Mouse (Mus musculus) forebrain, embryonic 14.5 days (tissue): ENCODE data around the gene Maml3. TPM values are rescaled to one million over a fixed set of nuclear protein-coding genes. Genes with fewer than 3 reads are reported as not detected.

Experiments used
- ATAC-seq: fragments of 200-750 bp; cut with Nextera tagmentation; 2 replicates; pipeline ENCODE4 v1.8.0; 2017; ENCODE audit warnings: mild to moderate bottlenecking, moderate library complexity
- DNase-seq: peaks from one replicate; pipeline ENCODE4 v3.0.0-alpha.2; 2015; ENCODE audit warnings: low spot score
- H3K27ac ChIP-seq: fragments of 300-500 bp; sonication (generic); 2 replicates; pipeline ENCODE4 v1.5.1; 2014; ENCODE audit warnings: low read depth, mild to moderate bottlenecking, control low read depth, low read length, moderate library complexity
- H3K27me3 ChIP-seq: fragments of 300-500 bp; sonication (generic); replicated peaks from 2 replicates; pipeline ENCODE4 v1.6.1; 2014; ENCODE audit warnings: low read length, control low read depth, mixed read lengths; ENCODE audit not compliant: control insufficient read depth, insufficient read depth
- H3K36me3 ChIP-seq: fragments of 300-500 bp; sonication (generic); 2 replicates; pipeline ENCODE4 v1.6.1; 2014; ENCODE audit warnings: low read length, control low read depth; ENCODE audit not compliant: control insufficient read depth, insufficient read depth
- H3K4me1 ChIP-seq: fragments of 300-500 bp; sonication (generic); 2 replicates; pipeline ENCODE4 v1.6.1; 2014; ENCODE audit warnings: antibody characterized with exemption, low read length, control low read depth; ENCODE audit not compliant: control insufficient read depth, insufficient read depth
- H3K4me2 ChIP-seq: fragments of 300-500 bp; sonication (generic); 2 replicates; pipeline ENCODE4 v1.6.1; 2014; ENCODE audit warnings: mild to moderate bottlenecking, control low read depth, low read length
- H3K4me3 ChIP-seq: fragments of 300-500 bp; sonication (generic); 2 replicates; pipeline ENCODE4 v1.5.1; 2014; ENCODE audit warnings: low read depth, low read length, control low read depth
- H3K9ac ChIP-seq: fragments of 300-500 bp; sonication (generic); 2 replicates; pipeline ENCODE4 v1.6.1; 2014; ENCODE audit warnings: mild to moderate bottlenecking, low read length, control low read depth, moderate library complexity
- H3K9me3 ChIP-seq: fragments of 300-500 bp; sonication (generic); replicated peaks from 2 replicates; pipeline ENCODE4 v1.6.1; 2016; ENCODE audit warnings: low read length, control low read depth, mixed read lengths; ENCODE audit not compliant: control insufficient read depth
- WGBS: fragments of 180-500 bp; shearing (Covaris S2); extraction: QIAGEN DNeasy Blood & Tissue Kit; methylation state at CpG from one replicate; pipeline ENCODE4 v1.1.7; 2014; 5-methylcytosine and 5-hydroxymethylcytosine counted together
- polyA plus RNA-seq: library from polyadenylated mRNA; unstranded; fragments of >200 nt; fragmentation: Nextera tagmentation; extraction: Ambion mirVana; gene quantifications from 2 replicates; pipeline ENCODE4 v1.2.1, GENCODE M21; 2014

The Maml3 gene
- polyA plus RNA-seq, 1 experiment from 2014 or later: 4.2 TPM

DNA sequence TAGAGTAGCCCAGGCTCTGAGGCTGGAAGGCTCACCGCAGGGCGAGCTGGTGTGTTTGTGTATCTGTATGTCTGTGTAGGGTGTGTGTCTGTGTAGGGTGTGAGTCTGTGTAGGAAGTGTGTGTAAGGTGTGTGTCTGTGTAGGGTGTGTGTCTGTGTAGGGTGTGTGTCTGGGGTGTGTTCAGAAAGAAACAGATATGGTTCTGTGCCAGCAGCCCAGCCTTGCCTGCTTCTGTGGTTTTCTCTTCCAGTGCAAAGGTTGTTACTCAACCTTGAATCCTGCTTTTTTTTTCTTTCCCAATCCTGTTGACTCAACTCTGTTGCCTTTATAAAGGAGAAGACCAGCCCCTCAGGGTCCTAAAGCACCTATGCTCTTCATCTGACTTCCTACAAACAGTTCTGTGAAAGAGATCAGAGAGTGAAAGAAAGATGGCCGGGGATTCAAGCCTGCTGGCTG, 444.0 kb downstream of the Maml3 start:
- WGBS: 78% methylated on average over 3 of the region's 3 CpGs
- Histone ChIP-seq H3K4me3 (no peak overlapping the region), H3K4me2 (no peak overlapping the region), H3K27ac (no peak overlapping the region), H3K27me3 (no peaks in the 10 kb centered on the region), H3K9me3 (no peaks in the 10 kb centered on the region), H3K36me3 (no peaks in the 10 kb centered on the region), H3K9ac (no peak overlapping the region), H3K4me1 (no peaks in the 10 kb centered on the region)
- DNase-seq: no peak
- ATAC-seq: no peak

DNA sequence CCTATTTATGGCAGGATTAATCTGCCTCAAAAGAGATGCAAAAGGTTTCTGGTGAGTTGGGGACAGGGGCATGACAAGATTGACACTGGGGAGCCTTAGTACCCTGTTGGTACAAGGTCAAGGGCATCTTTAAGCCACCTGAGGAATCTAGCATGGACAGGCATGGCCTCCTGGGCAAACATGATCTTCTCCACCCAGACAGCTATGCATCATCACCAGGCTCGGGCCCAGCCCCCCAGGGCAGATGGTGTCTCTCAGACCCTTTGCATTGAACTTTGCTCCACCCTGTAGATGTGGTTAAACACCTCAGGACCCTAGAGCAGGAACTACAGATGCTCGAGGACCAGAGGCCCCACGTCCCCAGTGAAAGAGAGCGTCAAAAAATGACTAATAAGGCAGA, 444.8 kb downstream of the Maml3 start, which contains the start of gene Mgst2:
TSS of gene Mgst2 (plus strand) at position 301 of the 400 bp plus-strand sequence.
- Histone ChIP-seq H3K36me3 (no peaks in the 10 kb centered on the region), H3K4me3 (no peak within 1 kb of the TSS), H3K9ac (no peak within 1 kb of the TSS), H3K4me2 (no peak within 1 kb of the TSS), H3K4me1 (no peaks in the 10 kb centered on the region), H3K27ac (no peak within 1 kb of the TSS), H3K9me3 (no peaks in the 10 kb centered on the region), H3K27me3 (no peaks in the 10 kb centered on the region)
- no peak for DNase-seq
- ATAC-seq: no peak
- WGBS: 78% methylated on average over 4 of the region's 4 CpGs

DNA sequence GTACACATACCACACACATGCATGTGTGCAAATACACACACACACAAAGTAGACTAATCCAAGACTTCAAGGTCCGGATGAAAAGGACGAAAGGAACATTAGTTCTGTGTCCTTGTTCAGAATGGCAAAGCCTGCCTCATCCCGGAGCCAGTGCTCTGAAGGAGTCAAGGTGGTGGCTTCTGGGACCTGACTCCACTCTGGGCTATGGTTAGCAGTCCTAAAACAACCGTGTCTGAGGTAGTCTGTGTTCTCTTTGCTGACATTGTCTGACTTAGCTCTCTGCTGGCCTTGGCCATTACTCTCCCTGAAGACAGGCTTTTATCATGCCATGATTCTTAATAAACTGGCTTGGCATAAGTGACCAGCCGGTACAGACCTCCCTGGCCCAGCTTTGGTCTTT, 445.5 kb downstream of the Maml3 start:
- H3K4me3 ChIP-seq: no peak overlapping the region
- H3K36me3 ChIP-seq: no peaks in the 10 kb centered on the region
- no peaks in the 10 kb centered on the region for H3K4me1 ChIP-seq
- no peak overlapping the region for H3K4me2 ChIP-seq
- H3K9ac ChIP-seq: no peak overlapping the region
- DNase-seq: no peak
- no peaks in the 10 kb centered on the region for H3K9me3 ChIP-seq
- no peak overlapping the region for H3K27ac ChIP-seq
- ATAC-seq: no peak
- no peaks in the 10 kb centered on the region for H3K27me3 ChIP-seq
- 88% methylated on average over 5 of the region's 5 CpGs for WGBS

- ATAC-seq: no peak
- H3K4me2 ChIP-seq: no peak overlapping the region
- no peaks in the 10 kb centered on the region for H3K36me3 ChIP-seq
- H3K9me3 ChIP-seq: no peaks in the 10 kb centered on the region
- DNase-seq: no peak
- 85% methylated on average over 6 of the region's 6 CpGs for WGBS
- no peak overlapping the region for H3K4me3 ChIP-seq
- no peaks in the 10 kb centered on the region; the same call in 1 of the 2 replicates for H3K4me1 ChIP-seq
- no peak overlapping the region for H3K9ac ChIP-seq
- H3K27ac ChIP-seq: no peak overlapping the region
- H3K27me3 ChIP-seq: no peaks in the 10 kb centered on the region
These were observed 450.4 kb downstream of the Maml3 start for GRCm38 (mm10) chr3:51654303-51655055.

DNA sequence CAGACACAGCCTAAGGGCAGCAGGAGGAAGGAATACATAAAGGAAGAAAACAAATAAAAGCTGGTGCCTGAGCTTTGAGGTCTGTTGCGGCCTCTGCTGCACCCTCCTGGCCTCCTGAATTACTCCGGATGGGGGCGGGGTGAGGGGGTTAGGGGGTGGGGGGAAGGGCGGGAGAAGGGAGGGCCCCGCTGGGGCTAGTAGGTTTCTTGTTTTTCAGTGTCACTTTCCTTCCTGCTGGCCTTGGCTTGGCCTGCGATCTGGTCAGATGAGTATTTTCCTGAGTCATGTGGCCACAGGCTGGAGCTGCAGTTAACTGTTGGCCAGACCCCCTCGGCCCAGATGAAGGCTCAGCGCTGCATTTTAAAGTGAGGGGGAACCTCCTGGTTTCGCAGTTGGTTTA, 452.2 kb downstream of the Maml3 start:
- H3K4me2 ChIP-seq: peak overlapping the region; percentile 25
- DNase-seq: peak; percentile 31
- ATAC-seq: peak; percentile 35
- no peak overlapping the region for H3K27ac ChIP-seq
- H3K9ac ChIP-seq: 0 out of 2 replicates have a peak overlapping the region, but pooled peaks have one; percentile 6
- peaks cover 5% of the 10 kb centered on the region for H3K4me1 ChIP-seq
- H3K27me3 ChIP-seq: no peaks in the 10 kb centered on the region
- no peak overlapping the region for H3K4me3 ChIP-seq
- no peaks in the 10 kb centered on the region for H3K9me3 ChIP-seq
- H3K36me3 ChIP-seq: no peaks in the 10 kb centered on the region
- WGBS: 4% methylated on average over 9 of the region's 9 CpGs

- Histone ChIP-seq H3K27ac (no peak overlapping the region), H3K36me3 (no peaks in the 10 kb centered on the region), H3K27me3 (no peaks in the 10 kb centered on the region), H3K9ac (0 out of 2 replicates have a peak overlapping the region, but pooled peaks have one; percentile 6), H3K9me3 (no peaks in the 10 kb centered on the region), H3K4me3 (no peak overlapping the region), H3K4me2 (peak overlapping the region; percentile 25), H3K4me1 (peaks cover 5% of the 10 kb centered on the region)
- 2% methylated on average over 9 of the region's 9 CpGs for WGBS
- peak; percentile 89 for DNase-seq
- peak; percentile 65 for ATAC-seq
These were observed 452.6 kb downstream of the Maml3 start for GRCm38 (mm10) chr3:51652292-51652691.

GRCm38 (mm10) chr3:51651149-51651548, 453.7 kb downstream of the Maml3 start:
- 76% methylated on average over 2 of the region's 2 CpGs for WGBS
- Histone ChIP-seq H3K4me3 (no peak overlapping the region), H3K9me3 (no peaks in the 10 kb centered on the region), H3K9ac (no peak overlapping the region), H3K27me3 (no peaks in the 10 kb centered on the region), H3K4me2 (no peak overlapping the region), H3K36me3 (no peaks in the 10 kb centered on the region), H3K4me1 (peaks cover 5% of the 10 kb centered on the region), H3K27ac (no peak overlapping the region)
- ATAC-seq (peak; percentile 49), DNase-seq (peak; percentile 53)

- WGBS: 89% methylated on average over 8 of the region's 8 CpGs
- no peak for ATAC-seq
These were observed 454.9 kb downstream of the Maml3 start for GRCm38 (mm10) chr3:51649986-51650385.

DNA sequence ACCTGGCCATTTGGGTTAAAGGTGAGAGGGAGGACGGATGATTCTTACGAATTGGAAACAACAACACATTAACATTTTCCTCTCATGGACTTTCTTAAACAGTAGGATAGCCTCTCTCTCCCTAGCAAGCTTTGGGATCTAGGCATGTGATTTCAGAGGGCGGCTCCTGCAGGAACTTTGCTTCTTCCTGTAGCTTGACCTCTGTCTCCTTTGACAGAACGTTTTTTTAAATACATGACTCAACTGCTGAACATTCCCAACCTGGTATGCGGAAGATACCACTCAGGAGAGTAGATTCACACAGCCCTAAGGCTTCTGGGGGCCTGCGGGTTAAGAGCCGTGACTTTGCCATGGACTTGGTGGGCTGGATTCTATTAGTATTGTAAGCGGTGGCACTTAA, 455.4 kb downstream of the Maml3 start:
- no peak for ATAC-seq
- Histone ChIP-seq H3K4me1 (peaks cover 5% of the 10 kb centered on the region), H3K27me3 (no peaks in the 10 kb centered on the region), H3K9me3 (no peaks in the 10 kb centered on the region), H3K9ac (no peak overlapping the region), H3K36me3 (no peaks in the 10 kb centered on the region), H3K27ac (no peak overlapping the region), H3K4me3 (no peak overlapping the region), H3K4me2 (no peak overlapping the region)
- WGBS: 81% methylated on average over 8 of the region's 8 CpGs
- no peak for DNase-seq

More at GRCm38 (mm10) chr3:51649986-51650385, 454.9 kb downstream of the Maml3 start:
- no peak overlapping the region for H3K4me3 ChIP-seq
- no peaks in the 10 kb centered on the region for H3K36me3 ChIP-seq
- no peaks in the 10 kb centered on the region for H3K27me3 ChIP-seq
- no peak for DNase-seq
- H3K9me3 ChIP-seq: no peaks in the 10 kb centered on the region
- H3K9ac ChIP-seq: no peak overlapping the region
- H3K27ac ChIP-seq: no peak overlapping the region
- H3K4me2 ChIP-seq: no peak overlapping the region
- H3K4me1 ChIP-seq: peaks cover 5% of the 10 kb centered on the region
